Mouse (Mus musculus): ENCODE results near the gene Dpp8. TPM values are rescaled to one million over a fixed set of nuclear protein-coding genes. Genes with fewer than 3 reads are reported as not detected.
"Not testable (repeated sequence)": the region's sequence is repeated elsewhere in the genome, so short reads cannot be mapped to it uniquely, and the experiment has no call there.

Gene Dpp8
- polyA plus RNA-seq, 1 experiment from 2014 or later: 38.5 TPM

GRCm38 (mm10) chr9:65077536-65077935 is 45.3 kb downstream of the Dpp8 start:
- H3K4me3 ChIP-seq: no peak overlapping the region
- H3K27ac ChIP-seq: no peak overlapping the region
- 91% methylated on average over 5 of the region's 5 CpGs for WGBS
- H3K4me1 ChIP-seq (replicated peaks): no peaks in the 10 kb centered on the region
- H3K36me3 ChIP-seq: peaks cover 100% of the 10 kb centered on the region
- H3K27me3 ChIP-seq (ENCODE audit: insufficient read depth, poor library complexity, severe bottlenecking): no peaks in the 10 kb centered on the region
- DNase-seq (ENCODE audit: low spot score): no peak
- H3K9me3 ChIP-seq: no peaks in the 10 kb centered on the region

- not testable (repeated sequence) for H3K9me3 ChIP-seq; H3K4me3 ChIP-seq; DNase-seq (ENCODE audit: low spot score); H3K4me1 ChIP-seq (replicated peaks); H3K27me3 ChIP-seq (ENCODE audit: insufficient read depth, poor library complexity, severe bottlenecking); H3K27ac ChIP-seq
- WGBS: 93% methylated on average over 2 of the region's 2 CpGs
- peaks cover 97% of the 10 kb centered on the region for H3K36me3 ChIP-seq
Observed at GRCm38 (mm10) chr9:65080141-65080540, 47.9 kb downstream of the Dpp8 start.

GRCm38 (mm10) chr9:65083075-65083765 is 51.0 kb downstream of the Dpp8 start:
- Histone ChIP-seq H3K4me3 (no peak overlapping the region), H3K27ac (no peak overlapping the region), H3K9me3 (no peaks in the 10 kb centered on the region), H3K36me3 (peaks cover 66% of the 10 kb centered on the region), H3K27me3 (ENCODE audit: insufficient read depth, poor library complexity, severe bottlenecking) (no peaks in the 10 kb centered on the region), H3K4me1 (replicated peaks) (no peaks in the 10 kb centered on the region)
- no peak for DNase-seq (ENCODE audit: low spot score)
- 94% methylated on average over 18 of the region's 18 CpGs for WGBS

GRCm38 (mm10) chr9:65084198-65084807 is 52.1 kb downstream of the Dpp8 start:
- Histone ChIP-seq H3K36me3 (peaks cover 55% of the 10 kb centered on the region), H3K27ac (no peak overlapping the region), H3K4me1 (replicated peaks) (no peaks in the 10 kb centered on the region), H3K9me3 (no peaks in the 10 kb centered on the region), H3K27me3 (ENCODE audit: insufficient read depth, poor library complexity, severe bottlenecking) (no peaks in the 10 kb centered on the region), H3K4me3 (no peak overlapping the region)
- WGBS: 86% methylated on average over 7 of the region's 7 CpGs
- DNase-seq (ENCODE audit: low spot score): no peak

- Histone ChIP-seq H3K9me3 (no peaks in the 10 kb centered on the region), H3K36me3 (peaks cover 46% of the 10 kb centered on the region), H3K4me3 (no peak overlapping the region), H3K27me3 (ENCODE audit: insufficient read depth, poor library complexity, severe bottlenecking) (no peaks in the 10 kb centered on the region), H3K27ac (no peak overlapping the region), H3K4me1 (replicated peaks) (peaks cover 6% of the 10 kb centered on the region; the same call in 1 of the 2 replicates)
- 92% methylated on average over 1 of the region's 1 CpGs for WGBS
- DNase-seq (ENCODE audit: low spot score): no peak
Observed at GRCm38 (mm10) chr9:65085270-65085669, 53.1 kb downstream of the Dpp8 start.

DNA sequence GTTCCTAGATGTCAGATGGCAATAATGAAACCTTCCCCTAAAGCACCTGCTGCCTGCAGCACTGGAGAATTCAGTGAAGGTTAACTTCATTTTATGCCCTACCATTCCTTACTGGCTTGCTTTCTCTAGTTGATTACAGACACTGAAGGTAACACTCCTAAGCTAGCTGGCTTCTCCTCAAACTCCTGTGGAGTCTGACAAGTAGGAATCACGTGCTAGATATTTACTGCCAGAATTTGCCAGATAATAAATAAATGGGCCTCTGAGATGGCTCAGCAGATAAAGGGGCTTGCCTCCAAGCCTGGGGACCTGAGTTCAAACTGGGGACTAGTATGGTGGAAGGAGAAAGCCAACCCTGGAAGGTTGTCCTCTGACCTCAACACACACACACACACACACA is 54.6 kb downstream of the Dpp8 start:
- Histone ChIP-seq H3K4me1 (replicated peaks) (peaks cover 6% of the 10 kb centered on the region; the same call in 1 of the 2 replicates), H3K27me3 (ENCODE audit: insufficient read depth, poor library complexity, severe bottlenecking) (no peaks in the 10 kb centered on the region), H3K4me3 (no peak overlapping the region), H3K9me3 (no peaks in the 10 kb centered on the region), H3K36me3 (peaks cover 30% of the 10 kb centered on the region), H3K27ac (no peak overlapping the region)
- DNase-seq (ENCODE audit: low spot score): no peak
- 83% methylated on average over 1 of the region's 1 CpGs for WGBS

DNA sequence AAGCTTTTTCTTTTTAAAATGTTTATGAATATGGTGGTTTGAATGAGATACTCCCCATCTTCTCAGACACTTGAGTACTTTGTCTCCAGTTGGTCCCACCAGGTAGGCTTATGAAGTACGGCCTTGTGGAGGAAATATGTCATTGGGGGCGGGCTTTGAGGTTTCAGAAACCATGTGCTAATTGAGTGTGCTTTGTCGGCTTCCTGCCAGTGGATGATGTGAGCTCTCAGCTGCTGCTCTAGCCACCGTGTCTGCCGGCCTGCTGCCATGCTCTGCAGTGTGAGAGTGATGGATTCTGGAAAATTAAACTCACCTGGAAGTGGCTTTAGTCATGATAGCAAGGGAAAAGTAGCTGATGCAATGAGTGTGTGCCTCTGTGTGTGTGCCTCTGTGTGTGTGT is 55.3 kb downstream of the Dpp8 start:
- Histone ChIP-seq H3K36me3 (peaks cover 23% of the 10 kb centered on the region), H3K4me1 (replicated peaks) (peaks cover 6% of the 10 kb centered on the region; the same call in 1 of the 2 replicates), H3K27me3 (ENCODE audit: insufficient read depth, poor library complexity, severe bottlenecking) (no peaks in the 10 kb centered on the region), H3K4me3 (no peak overlapping the region), H3K9me3 (no peaks in the 10 kb centered on the region), H3K27ac (no peak overlapping the region)
- no peak for DNase-seq (ENCODE audit: low spot score)
- 77% methylated on average over 5 of the region's 5 CpGs for WGBS

DNA sequence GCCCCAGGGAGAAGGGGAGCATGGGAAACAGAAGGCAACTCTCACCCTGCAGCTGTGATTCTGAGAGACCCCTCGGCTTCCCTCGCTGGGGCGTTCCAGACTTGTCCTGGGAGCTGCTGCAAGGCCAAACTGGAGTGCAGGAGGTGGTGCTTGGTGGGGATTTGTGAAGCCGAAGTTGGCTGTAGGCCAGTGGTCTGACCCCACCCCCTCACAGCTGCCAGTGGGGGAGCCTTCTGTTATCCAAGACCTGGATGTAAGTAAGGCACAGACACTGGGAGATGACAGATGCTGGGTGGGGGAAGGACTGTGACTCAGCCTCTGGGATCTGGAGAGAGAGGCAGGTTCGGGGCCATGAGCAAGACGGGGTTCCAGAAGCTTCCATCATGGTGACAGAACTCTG is 62.0 kb downstream of the Dpp8 start:
- Histone ChIP-seq H3K27ac (no peak overlapping the region), H3K9me3 (no peaks in the 10 kb centered on the region), H3K4me3 (no peak overlapping the region), H3K27me3 (ENCODE audit: insufficient read depth, poor library complexity, severe bottlenecking) (no peaks in the 10 kb centered on the region), H3K4me1 (replicated peaks) (peaks cover 13% of the 10 kb centered on the region), H3K36me3 (no peaks in the 10 kb centered on the region)
- WGBS: 56% methylated on average over 6 of the region's 6 CpGs
- DNase-seq (ENCODE audit: low spot score): peak; percentile 40

GRCm38 (mm10) chr9:65100991-65101685 is 68.9 kb downstream of the Dpp8 start, which contains the start of gene Igdcc4:
Igdcc4 (plus strand) TSS chr9:65101486.
- DNase-seq (ENCODE audit: low spot score): peak; percentile 50
- WGBS: 5% methylated on average over 71 of the region's 76 CpGs
- Histone ChIP-seq H3K27me3 (ENCODE audit: insufficient read depth, poor library complexity, severe bottlenecking) (peaks cover 23% of the 10 kb centered on the region), H3K4me3 (peak within 1 kb of the TSS; percentile 91), H3K36me3 (no peaks in the 10 kb centered on the region), H3K9me3 (peaks cover 5% of the 10 kb centered on the region; the same call in 1 of the 2 replicates), H3K27ac (peak within 1 kb of the TSS; percentile 94), H3K4me1 (replicated peaks) (peaks cover 34% of the 10 kb centered on the region)

- Histone ChIP-seq H3K4me3 (peak overlapping the region; percentile 91), H3K4me1 (replicated peaks) (peaks cover 39% of the 10 kb centered on the region), H3K9me3 (peaks cover 5% of the 10 kb centered on the region; the same call in 1 of the 2 replicates), H3K27ac (peak overlapping the region; percentile 94), H3K27me3 (ENCODE audit: insufficient read depth, poor library complexity, severe bottlenecking) (peaks cover 23% of the 10 kb centered on the region), H3K36me3 (no peaks in the 10 kb centered on the region)
- peak; percentile 65 for DNase-seq (ENCODE audit: low spot score)
- WGBS: under 1% methylated on average over 39 of the region's 39 CpGs
Observed at GRCm38 (mm10) chr9:65101686-65102376, 69.6 kb downstream of the Dpp8 start.

DNA sequence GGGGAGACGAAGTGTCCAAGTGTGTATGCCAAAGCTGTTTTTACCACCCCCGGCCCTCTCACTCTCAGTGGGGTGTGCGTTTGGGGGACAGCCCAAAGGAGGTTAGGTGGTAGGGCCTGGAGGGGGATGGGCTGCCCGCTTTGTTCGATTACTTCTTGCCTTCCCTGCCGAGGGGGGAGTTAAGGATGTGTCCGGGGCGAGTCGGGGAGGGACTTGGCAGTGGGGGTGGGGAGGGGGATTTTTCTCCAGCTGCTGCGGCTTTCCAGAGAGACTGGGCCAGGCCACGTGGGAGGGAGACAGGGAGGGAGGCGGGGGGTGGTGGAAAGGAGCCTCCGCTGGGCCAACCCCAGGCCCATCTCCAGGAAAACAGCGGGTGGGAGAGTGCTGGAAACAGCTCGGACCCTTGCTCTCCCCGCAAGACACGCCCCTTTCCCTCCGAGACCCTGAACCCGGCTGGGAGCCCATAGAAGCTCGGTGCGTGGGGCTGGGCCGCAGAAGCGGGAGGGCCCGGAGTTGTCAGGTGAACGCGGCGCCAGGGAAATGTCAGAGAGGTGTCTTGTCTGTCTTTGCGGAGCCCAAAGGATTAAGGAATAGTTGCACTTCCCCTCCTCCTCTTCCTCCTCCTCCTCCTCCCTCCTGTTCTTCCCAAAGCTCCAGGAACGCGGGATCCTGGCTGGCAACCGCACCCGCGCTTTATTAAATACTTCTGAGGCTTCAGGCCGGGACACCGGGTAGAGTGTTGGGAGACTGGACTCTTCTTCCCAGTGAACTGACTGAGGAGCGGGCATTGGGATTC is 70.4 kb downstream of the Dpp8 start:
- H3K36me3 ChIP-seq: no peaks in the 10 kb centered on the region
- peaks cover 5% of the 10 kb centered on the region; the same call in 1 of the 2 replicates for H3K9me3 ChIP-seq
- H3K4me1 ChIP-seq (replicated peaks): peaks cover 41% of the 10 kb centered on the region
- peak overlapping the region; percentile 91 for H3K4me3 ChIP-seq
- 1% methylated on average over 36 of the region's 36 CpGs for WGBS
- DNase-seq (ENCODE audit: low spot score): peak; percentile 77
- peak overlapping the region; percentile 94 for H3K27ac ChIP-seq
- peaks cover 23% of the 10 kb centered on the region for H3K27me3 ChIP-seq (ENCODE audit: insufficient read depth, poor library complexity, severe bottlenecking)

All from hindbrain, embryonic 10.5 days (tissue).